Mouse (Mus musculus) limb, embryonic 10.5 days (tissue): ENCODE measurements around the gene Pde3a. TPM values are rescaled to one million over a fixed set of nuclear protein-coding genes. Genes with fewer than 3 reads are reported as not detected.

ENCODE experiments used
- DNase-seq: peaks from one replicate; pipeline ENCODE4 v3.0.0-alpha.2; 2017; ENCODE audit warnings: low spot score
- H3K27ac ChIP-seq: fragments of 300-500 bp; sonication (generic); 2 replicates; pipeline ENCODE4 v1.5.1; 2016; ENCODE audit warnings: mild to moderate bottlenecking
- H3K27me3 ChIP-seq: fragments of 300-500 bp; sonication (generic); 2 replicates; pipeline ENCODE4 v1.6.1; 2016; ENCODE audit warnings: low read depth, mild to moderate bottlenecking; ENCODE audit not compliant: poor library complexity, severe bottlenecking
- H3K36me3 ChIP-seq: fragments of 300-500 bp; sonication (generic); 2 replicates; pipeline ENCODE4 v1.6.1; 2016; ENCODE audit warnings: mild to moderate bottlenecking, moderate library complexity
- H3K4me1 ChIP-seq: fragments of 300-500 bp; sonication (generic); 2 replicates; pipeline ENCODE4 v1.6.1; 2016
- H3K4me3 ChIP-seq: fragments of 300-500 bp; sonication (generic); 2 replicates; pipeline ENCODE4 v1.5.1; 2016; ENCODE audit warnings: mild to moderate bottlenecking, moderate library complexity
- H3K9me3 ChIP-seq: fragments of 300-500 bp; sonication (generic); replicated peaks from 2 replicates; pipeline ENCODE4 v1.6.1; 2016; ENCODE audit warnings: mild to moderate bottlenecking
- WGBS: fragments of 180-500 bp; shearing (Covaris S2); methylation state at CpG from one replicate; pipeline ENCODE4 v1.1.7; 2016; 5-methylcytosine and 5-hydroxymethylcytosine counted together
- polyA plus RNA-seq: library from polyadenylated mRNA; unstranded; fragments of >200 nt; fragmentation: Nextera tagmentation; extraction: Ambion mirVana; gene quantifications from 2 replicates; pipeline ENCODE4 v1.2.1, GENCODE M21; 2016

Pde3a gene
- polyA plus RNA-seq, 1 experiment from 2014 or later, result 2.8 TPM

GRCm38 (mm10) chr6:141341385-141341784, 92.3 kb downstream of the Pde3a start:
- Histone ChIP-seq H3K36me3 (no peaks in the 10 kb centered on the region), H3K4me1 (no peaks in the 10 kb centered on the region), H3K27ac (no peak overlapping the region), H3K9me3 (no peaks in the 10 kb centered on the region), H3K4me3 (no peak overlapping the region), H3K27me3 (no peaks in the 10 kb centered on the region)
- DNase-seq, result no peak
- 82% methylated on average over 2 of the region's 2 CpGs for WGBS

GRCm38 (mm10) chr6:141347870-141348269, 98.8 kb downstream of the Pde3a start:
- H3K4me1 ChIP-seq, result 0 out of 2 replicates have a peak, but pooled peaks cover 5% of the 10 kb centered on the region
- 78% methylated on average over 4 of the region's 4 CpGs for WGBS
- no peaks in the 10 kb centered on the region for H3K9me3 ChIP-seq
- DNase-seq, result no peak
- no peak overlapping the region for H3K4me3 ChIP-seq
- no peak overlapping the region for H3K27ac ChIP-seq
- no peaks in the 10 kb centered on the region for H3K27me3 ChIP-seq
- no peaks in the 10 kb centered on the region for H3K36me3 ChIP-seq

GRCm38 (mm10) chr6:141348542-141348941, 99.5 kb downstream of the Pde3a start:
- Histone ChIP-seq H3K9me3 (no peaks in the 10 kb centered on the region), H3K4me3 (no peak overlapping the region), H3K27ac (no peak overlapping the region), H3K27me3 (no peaks in the 10 kb centered on the region), H3K4me1 (0 out of 2 replicates have a peak, but pooled peaks cover 5% of the 10 kb centered on the region), H3K36me3 (no peaks in the 10 kb centered on the region)
- 90% methylated on average over 9 of the region's 9 CpGs for WGBS
- DNase-seq, result no peak

GRCm38 (mm10) chr6:141350261-141350660, 101.2 kb downstream of the Pde3a start:
- 72% methylated on average over 5 of the region's 5 CpGs for WGBS
- Histone ChIP-seq H3K27me3 (no peaks in the 10 kb centered on the region), H3K4me1 (0 out of 2 replicates have a peak, but pooled peaks cover 5% of the 10 kb centered on the region), H3K4me3 (no peak overlapping the region), H3K9me3 (no peaks in the 10 kb centered on the region), H3K36me3 (no peaks in the 10 kb centered on the region), H3K27ac (no peak overlapping the region)
- DNase-seq, result no peak

DNA sequence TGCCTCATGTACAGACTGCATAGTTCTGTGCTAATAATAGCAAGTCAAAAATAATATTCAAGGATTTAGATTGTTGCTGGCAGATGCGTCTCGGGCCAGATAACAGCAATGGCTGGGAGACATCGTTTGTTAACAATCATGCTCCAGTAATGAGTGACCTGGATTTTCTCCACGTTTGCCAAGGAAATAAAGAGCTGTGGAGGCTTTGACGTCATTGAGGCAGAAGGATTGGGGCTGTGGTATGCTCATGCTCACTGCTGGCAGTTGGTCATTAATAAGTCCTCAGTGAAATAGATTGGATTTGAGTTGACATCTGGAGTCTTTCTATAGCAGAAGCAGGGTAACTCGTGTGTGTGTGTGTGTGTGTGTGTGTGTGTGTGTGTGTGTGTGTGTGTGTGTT, 103.2 kb downstream of the Pde3a start:
- H3K27ac ChIP-seq, result no peak overlapping the region
- H3K9me3 ChIP-seq, result no peaks in the 10 kb centered on the region
- DNase-seq, result no peak
- 0 out of 2 replicates have a peak, but pooled peaks cover 5% of the 10 kb centered on the region for H3K4me1 ChIP-seq
- no peak overlapping the region for H3K4me3 ChIP-seq
- no peaks in the 10 kb centered on the region for H3K27me3 ChIP-seq
- H3K36me3 ChIP-seq, result no peaks in the 10 kb centered on the region
- 75% methylated on average over 6 of the region's 6 CpGs for WGBS

GRCm38 (mm10) chr6:141363664-141364063, 114.6 kb downstream of the Pde3a start:
- H3K4me1 ChIP-seq, result peaks cover 4% of the 10 kb centered on the region; the same call in 1 of the 2 replicates
- H3K4me3 ChIP-seq, result no peak overlapping the region
- H3K36me3 ChIP-seq, result no peaks in the 10 kb centered on the region
- DNase-seq, result no peak
- H3K27me3 ChIP-seq, result no peaks in the 10 kb centered on the region
- WGBS, result 89% methylated on average over 3 of the region's 3 CpGs
- no peaks in the 10 kb centered on the region for H3K9me3 ChIP-seq
- no peak overlapping the region for H3K27ac ChIP-seq

DNA sequence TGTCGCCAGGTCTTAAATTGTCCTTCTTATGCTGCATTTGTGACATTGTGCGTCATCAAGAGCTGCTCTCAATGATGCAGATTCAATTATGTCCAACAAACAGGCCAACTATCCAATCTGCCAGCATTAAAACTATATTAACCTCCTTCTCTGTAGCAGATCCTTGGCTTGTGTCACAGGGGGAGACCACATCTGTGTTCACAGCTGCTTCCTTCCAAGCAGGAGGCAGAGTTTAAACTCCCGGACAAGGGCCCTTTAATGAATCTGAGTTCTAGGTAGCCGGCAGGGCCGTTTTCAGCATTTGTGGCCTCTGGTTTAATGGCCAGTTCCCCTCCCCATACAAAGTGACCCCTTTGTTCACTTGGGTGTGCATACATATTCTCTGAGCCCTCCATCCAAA, 118.0 kb downstream of the Pde3a start:
- Histone ChIP-seq H3K9me3 (no peaks in the 10 kb centered on the region), H3K27ac (peak overlapping the region; percentile 25; the same call in 1 of the 2 replicates), H3K27me3 (no peaks in the 10 kb centered on the region), H3K4me3 (no peak overlapping the region), H3K4me1 (peaks cover 4% of the 10 kb centered on the region; the same call in 1 of the 2 replicates), H3K36me3 (no peaks in the 10 kb centered on the region)
- WGBS, result 65% methylated on average over 5 of the region's 5 CpGs
- peak; percentile 41 for DNase-seq

- DNase-seq, result no peak
- H3K27ac ChIP-seq, result no peak overlapping the region
- no peaks in the 10 kb centered on the region for H3K27me3 ChIP-seq
- WGBS, result 50% methylated on average over 2 of the region's 2 CpGs
- H3K4me1 ChIP-seq, result no peaks in the 10 kb centered on the region
- H3K4me3 ChIP-seq, result no peak overlapping the region
- no peaks in the 10 kb centered on the region for H3K36me3 ChIP-seq
- H3K9me3 ChIP-seq, result no peaks in the 10 kb centered on the region
Observed at GRCm38 (mm10) chr6:141372697-141373096, 123.6 kb downstream of the Pde3a start.

- Histone ChIP-seq H3K9me3 (no peaks in the 10 kb centered on the region), H3K36me3 (no peaks in the 10 kb centered on the region), H3K27me3 (no peaks in the 10 kb centered on the region), H3K4me1 (no peaks in the 10 kb centered on the region), H3K4me3 (no peak overlapping the region), H3K27ac (no peak overlapping the region)
- no peak for DNase-seq
- 78% methylated on average over 2 of the region's 2 CpGs for WGBS
Observed at GRCm38 (mm10) chr6:141374469-141375057, 125.5 kb downstream of the Pde3a start.

DNA sequence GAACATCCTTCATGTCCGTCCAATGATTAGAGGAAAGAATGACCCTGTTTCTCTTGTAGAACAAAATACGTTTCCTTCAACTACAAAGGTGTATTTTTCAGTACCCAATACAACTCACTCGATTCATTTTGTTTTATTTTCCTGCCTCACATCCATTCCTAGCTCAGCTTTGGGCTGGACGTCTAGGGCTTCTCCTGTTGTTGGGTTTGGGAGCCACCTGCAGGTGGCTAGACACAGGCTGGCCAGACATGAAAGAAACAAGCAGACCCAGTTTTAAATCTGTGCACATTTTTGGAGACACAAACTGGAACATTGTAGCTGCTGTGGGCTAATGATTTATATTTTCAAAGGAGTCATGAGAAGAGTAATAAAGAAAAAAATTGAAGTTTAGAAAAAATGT, 126.1 kb downstream of the Pde3a start:
- Histone ChIP-seq H3K27me3 (no peaks in the 10 kb centered on the region), H3K36me3 (no peaks in the 10 kb centered on the region), H3K9me3 (no peaks in the 10 kb centered on the region), H3K4me3 (no peak overlapping the region), H3K4me1 (no peaks in the 10 kb centered on the region), H3K27ac (no peak overlapping the region)
- WGBS, result 82% methylated on average over 4 of the region's 4 CpGs
- no peak for DNase-seq

- DNase-seq, result peak; percentile 34
Observed at GRCm38 (mm10) chr6:141380927-141381326, 131.9 kb downstream of the Pde3a start.

DNA sequence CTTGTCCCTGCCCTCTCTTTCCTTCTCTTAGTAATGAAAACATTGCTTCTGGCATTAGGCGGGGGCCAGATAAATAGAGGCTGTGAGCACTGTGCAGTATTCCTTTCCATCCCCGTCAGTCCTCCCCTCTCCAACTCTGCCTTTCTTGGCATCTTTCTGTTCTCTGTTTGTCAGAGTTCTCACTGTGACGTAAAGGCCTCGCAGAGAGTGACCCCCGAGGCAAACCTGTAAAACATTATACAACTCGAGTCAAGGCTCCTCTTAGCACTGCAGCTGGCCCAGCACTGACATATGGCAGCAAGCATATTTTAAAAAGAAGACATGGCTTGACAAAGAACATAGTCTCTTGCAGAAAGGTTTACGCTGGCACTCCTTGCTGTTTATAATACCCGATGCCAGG, 132.4 kb downstream of the Pde3a start:
- peak; percentile 36 for DNase-seq
- H3K9me3 ChIP-seq, result no peaks in the 10 kb centered on the region
- 45% methylated on average over 8 of the region's 8 CpGs for WGBS
- no peak overlapping the region for H3K4me3 ChIP-seq
- peak overlapping the region; percentile 67 for H3K27ac ChIP-seq
- H3K4me1 ChIP-seq, result peaks cover 24% of the 10 kb centered on the region
- no peaks in the 10 kb centered on the region for H3K36me3 ChIP-seq
- H3K27me3 ChIP-seq, result no peaks in the 10 kb centered on the region

More at GRCm38 (mm10) chr6:141380927-141381326, 131.9 kb downstream of the Pde3a start:
- Histone ChIP-seq H3K27ac (peak overlapping the region; percentile 67), H3K27me3 (no peaks in the 10 kb centered on the region), H3K36me3 (no peaks in the 10 kb centered on the region), H3K4me1 (peaks cover 24% of the 10 kb centered on the region), H3K9me3 (no peaks in the 10 kb centered on the region), H3K4me3 (no peak overlapping the region)
- WGBS, result 45% methylated on average over 12 of the region's 12 CpGs

GRCm38 (mm10) chr6:141381881-141382370, 132.9 kb downstream of the Pde3a start:
- H3K27me3 ChIP-seq, result no peaks in the 10 kb centered on the region
- WGBS, result 88% methylated on average over 4 of the region's 4 CpGs
- peaks cover 24% of the 10 kb centered on the region for H3K4me1 ChIP-seq
- H3K27ac ChIP-seq, result peak overlapping the region; percentile 67
- no peaks in the 10 kb centered on the region for H3K9me3 ChIP-seq
- H3K4me3 ChIP-seq, result no peak overlapping the region
- H3K36me3 ChIP-seq, result no peaks in the 10 kb centered on the region
- DNase-seq, result no peak
